Mouse (Mus musculus): Measurements from ENCODE around the gene Pdzd8.

DNA sequence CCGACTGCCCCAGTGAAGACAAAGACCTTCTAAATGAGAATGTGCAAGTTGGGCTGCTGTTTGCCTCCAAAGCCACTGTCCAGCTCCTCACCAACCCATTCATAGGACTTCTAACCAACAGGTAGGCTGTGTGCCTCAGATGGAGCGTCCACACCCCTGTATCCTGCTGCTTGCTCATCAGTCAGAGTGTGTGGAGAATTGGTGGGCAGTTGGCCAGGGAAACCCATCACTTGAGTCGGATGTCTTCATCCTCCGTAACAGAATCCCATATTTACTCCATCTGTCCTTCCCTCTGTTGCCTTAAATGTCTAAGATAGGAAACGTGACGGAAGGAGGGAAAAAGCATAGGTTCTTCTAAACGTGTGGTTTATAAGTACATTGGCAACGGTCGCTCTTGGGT, 82.4 kb downstream of the Pdzd8 start:
- no peak for TF ChIP-seq CTCF (IDR thresholded peaks at IDR 0.05; ENCODE audit: low read depth, low read length)
- no peak for TF ChIP-seq POLR2A (IDR thresholded peaks at IDR 0.05; ENCODE audit: insufficient read depth, low read length)
